Mouse (Mus musculus) spleen, postnatal 4 days (tissue): ENCODE results near the gene Enoph1.

ENCODE experiments used
- DNase-seq, 2 experiments: peaks; one replicate each; pipeline ENCODE4 v3.0.0; 2022; ENCODE audit warnings: low spot score in 2 of 2

The Enoph1 gene

DNA sequence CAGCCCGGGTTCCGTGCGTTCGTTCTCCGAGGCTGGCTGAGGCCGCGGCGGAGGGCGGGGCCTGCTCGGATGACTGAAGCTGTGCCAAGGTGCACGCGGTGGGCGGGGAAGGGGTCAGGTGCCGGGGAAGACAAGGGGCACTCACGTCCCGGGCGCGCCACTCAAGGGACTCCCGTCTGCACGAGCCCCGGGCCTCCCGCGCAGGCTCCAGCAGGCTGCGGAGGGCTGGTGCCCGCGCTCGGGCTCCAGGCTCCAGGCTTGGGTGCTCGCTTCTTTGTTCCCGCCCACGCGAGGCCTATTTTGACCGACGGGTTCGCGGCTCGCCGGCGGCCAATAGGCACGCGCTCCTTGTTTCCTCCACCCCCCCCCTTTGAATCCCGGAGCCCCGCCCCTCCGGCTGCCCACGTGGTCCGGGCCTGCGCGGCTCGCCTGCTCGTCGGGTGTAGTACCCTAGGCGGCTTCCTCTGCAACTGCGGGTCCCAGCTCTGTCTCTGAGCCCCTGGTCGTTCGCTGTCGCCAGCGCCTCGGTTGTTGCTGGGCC lies at the start of gene Enoph1, which contains the start of gene Hnrnpdl:
Gene Enoph1, plus strand, starts transcription at position 384 of the 541 bp plus-strand sequence.
Gene Hnrnpdl, minus strand, starts transcription at position 63 of the 541 bp plus-strand sequence.
- peak; percentile 93 to 96 for DNase-seq

DNA sequence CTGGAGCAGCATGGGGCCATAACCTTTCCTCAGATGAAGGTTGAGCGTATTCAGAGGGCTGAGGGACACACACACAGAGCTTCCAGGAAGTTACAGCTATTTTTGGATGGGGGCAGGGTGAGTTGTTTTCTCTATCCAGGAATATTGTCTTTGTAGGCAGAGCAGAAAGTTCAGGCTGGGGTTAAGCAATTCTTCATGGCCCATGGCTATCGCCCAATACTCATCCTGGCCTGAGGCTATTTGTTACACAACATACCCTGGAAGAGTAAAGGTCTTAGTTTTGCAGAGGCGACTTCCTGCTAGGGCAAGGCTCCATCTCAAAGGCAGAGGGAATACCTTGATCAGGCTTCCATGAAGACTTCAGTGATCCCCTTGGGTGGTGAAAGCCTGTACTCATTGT lies 45.6 kb upstream of the Enoph1 start:
- no peak for DNase-seq

DNA sequence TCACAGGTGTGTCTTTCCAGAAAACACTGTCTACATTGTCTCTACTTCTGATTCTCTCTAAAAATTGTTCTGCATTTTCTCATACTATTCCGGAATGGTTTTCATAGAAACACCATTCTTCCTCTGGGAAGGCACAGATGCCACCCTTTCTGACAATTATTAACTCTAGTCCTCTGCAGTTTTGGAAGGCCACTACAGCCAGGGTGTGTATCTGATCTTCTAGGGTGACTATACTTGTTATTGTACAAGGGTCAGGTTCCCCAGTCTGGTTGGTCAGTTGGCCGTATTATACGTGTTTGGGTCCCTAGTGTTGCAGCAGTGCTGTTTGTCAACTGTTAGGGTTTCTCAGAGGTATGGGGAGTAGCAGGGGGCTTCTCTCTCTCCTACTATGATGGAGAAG lies 45.1 kb upstream of the Enoph1 start:
- DNase-seq, result no peak

DNA sequence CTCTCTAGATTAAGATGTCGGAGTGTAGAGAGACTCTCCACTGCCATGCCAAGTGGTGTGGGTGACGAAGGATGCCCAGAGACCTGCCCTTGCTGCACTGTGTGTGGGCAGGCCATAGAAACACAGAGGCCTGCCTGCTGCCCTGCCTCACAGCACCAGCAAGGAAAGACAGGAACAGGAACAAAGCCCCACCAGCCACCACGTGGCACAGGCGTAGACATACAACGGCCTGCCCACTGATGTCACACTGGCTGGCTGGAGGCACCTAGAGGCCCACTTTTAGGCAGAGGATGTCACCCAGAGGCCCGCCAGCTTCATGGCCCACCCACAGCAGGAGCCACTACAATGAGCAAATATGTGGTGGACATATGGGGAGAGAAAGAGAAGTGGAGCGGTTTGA lies 39.7 kb upstream of the Enoph1 start:
- no peak for DNase-seq

DNA sequence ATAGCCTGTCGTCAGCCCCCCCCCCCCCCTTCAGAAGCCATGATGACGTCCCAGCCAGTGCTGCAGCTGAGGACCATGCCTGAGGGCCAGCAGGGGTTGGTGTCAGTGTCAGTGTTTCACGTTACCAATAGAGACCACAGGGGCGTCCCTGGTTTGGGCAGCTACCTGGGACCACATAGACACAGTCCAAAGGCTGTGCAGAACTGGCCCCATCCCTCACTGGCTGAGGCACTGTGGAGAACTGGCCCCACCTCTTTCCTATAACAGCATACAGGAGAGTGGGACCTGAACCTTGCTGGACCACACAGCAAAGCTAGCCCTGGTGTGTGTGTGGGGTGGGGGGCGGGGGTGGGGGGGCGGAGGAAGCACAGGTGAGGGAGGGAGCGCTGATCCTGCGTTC lies 39.3 kb upstream of the Enoph1 start:
- DNase-seq, result no peak

DNA sequence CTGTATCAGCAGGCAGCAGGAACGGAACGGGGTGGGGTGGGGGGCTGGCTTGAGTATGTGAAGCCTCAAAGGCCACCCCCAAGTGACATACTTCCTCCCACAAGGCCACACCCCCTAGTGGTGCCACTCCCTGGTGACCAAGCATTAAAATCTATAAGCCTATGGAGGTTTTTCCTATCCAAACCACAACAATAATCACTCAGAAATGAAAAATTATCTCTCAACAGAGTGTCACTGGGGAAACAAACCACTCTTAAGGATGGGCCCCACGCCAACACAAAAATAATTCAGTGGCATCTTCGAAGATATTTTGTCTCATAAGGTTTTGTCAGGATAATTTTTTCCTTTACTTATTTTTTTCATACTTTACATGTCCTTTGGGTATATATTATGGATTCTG lies 35.9 kb upstream of the Enoph1 start:
- no peak for DNase-seq

DNA sequence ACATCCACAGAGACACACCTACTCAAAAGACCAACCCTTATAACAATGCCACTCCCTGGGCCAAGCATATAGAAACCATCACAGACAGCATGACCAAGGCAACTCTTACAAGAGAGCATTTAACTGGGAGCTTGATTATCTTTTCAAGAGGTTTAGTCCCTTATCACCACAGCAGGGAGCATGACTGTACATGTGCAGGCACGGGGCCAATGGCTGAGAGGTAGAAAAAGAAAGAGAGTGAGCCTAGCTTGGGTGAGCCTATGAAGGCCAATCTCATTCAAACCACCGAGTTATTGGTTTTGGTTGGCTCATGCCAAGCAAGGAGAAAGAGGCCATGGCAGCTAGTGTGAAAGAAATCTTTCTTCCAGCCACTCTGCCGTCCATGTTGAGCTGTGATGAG lies 34.4 kb upstream of the Enoph1 start:
- peak in 1 of 2 experiments; percentile 34 for DNase-seq

DNA sequence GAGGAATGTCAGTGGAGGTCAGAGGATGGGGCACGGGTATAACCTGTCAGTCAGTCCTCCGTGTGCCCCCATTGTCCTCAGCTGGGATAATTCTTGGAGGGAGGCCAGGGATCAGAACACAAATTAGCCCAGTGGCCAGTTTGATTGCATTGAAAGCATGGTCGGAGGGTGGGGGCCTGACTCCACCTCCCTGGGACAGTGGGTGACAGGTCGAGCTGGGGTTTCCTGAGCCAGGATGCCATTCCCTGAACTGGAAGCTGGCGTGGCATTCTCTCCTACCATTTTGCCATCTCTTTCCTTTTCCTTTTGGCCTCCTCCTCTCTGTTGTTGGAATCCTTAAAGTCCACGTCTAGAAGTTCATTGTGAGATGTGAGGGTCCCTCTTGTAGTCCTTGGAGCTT lies 33.9 kb upstream of the Enoph1 start:
- no peak for DNase-seq

DNA sequence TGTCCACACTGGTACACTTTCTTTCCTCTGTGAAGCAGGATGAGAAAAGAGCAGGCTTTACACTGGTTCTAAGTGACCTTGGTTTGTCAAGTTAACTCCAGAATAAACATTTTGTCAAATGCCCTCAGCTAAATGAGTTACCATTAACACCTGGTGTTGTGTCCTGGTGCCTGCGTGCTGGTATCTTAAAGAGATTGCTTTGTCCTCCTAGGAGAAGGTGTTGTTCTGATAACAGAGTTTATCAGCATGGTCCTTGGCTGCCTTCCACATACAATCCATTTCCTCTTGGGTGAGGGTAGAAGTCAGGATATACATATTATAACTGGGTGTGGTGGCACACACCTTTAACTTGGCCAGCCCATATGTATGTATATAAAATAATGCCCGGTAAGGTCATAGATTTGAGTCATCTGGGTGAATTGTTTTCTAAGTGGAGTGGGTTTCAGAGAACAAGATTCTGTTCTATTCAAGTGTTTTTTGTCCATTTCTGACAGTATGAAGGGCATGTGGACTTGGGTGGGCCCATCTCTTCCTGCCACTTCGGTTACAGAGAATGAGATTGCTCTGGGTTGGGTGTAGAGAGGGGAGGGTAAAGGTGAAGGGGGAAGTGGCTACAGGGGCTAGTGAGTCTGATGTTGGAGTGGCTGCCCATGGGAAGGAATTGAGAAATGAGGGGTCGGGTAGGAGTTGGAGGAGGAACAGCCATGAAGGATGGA lies 33.3 kb upstream of the Enoph1 start:
- no peak for DNase-seq

DNA sequence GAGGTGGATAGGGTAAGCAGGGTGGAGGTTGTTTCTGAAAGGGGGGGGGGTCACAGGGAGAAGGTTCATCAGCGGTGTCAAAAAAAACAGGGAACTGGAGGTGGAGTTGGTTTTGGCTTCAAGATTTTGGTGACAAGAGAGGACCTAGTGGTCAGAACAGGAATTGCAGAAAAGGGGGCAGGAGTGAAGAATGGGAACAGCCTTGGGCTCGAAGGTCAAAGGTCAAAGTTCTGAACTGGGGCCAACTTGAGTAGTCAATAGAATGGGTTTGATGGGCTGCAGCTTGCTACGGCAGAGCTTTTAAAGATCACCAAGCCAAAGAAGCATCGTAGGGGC lies 32.8 kb upstream of the Enoph1 start:
- no peak for DNase-seq

DNA sequence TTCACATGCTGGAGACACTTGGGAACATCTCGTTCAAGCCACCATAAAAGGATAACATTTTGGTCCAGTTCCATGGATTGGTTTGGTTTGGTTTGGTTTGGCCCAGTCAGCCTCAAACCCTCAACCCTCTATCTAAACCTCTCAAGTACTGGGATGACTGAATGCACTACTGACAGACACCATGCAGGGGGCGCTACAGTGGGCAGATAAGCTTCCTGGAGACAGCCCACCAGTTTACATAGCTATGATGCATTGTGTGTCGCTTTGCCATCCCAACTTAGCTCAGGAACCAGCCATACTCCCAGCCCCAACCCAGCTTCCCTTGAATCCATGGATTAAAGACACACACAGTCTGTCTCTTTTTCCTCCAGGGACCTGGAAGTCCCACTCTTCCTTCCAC lies 31.3 kb upstream of the Enoph1 start:
- DNase-seq, result no peak

DNA sequence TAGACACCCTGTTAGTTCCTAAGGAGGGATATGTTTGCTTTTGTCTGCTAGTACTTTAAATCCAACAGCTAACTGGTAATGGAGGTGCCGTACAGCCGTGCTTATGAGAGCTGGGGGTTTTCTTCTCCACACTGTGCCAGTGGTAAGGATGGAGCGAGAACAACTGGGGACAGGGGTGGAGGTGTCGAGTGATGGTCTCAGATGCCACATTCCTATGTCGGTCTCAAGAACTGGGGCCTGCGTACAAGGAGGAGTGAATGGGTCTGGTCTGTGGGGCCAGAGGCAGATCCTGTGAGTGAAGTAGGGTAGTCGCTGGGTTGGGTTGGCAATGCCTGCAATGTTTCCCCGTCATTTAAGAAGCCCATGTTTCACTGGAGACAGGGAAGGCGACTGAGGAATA lies 27.2 kb upstream of the Enoph1 start:
- no peak for DNase-seq

DNA sequence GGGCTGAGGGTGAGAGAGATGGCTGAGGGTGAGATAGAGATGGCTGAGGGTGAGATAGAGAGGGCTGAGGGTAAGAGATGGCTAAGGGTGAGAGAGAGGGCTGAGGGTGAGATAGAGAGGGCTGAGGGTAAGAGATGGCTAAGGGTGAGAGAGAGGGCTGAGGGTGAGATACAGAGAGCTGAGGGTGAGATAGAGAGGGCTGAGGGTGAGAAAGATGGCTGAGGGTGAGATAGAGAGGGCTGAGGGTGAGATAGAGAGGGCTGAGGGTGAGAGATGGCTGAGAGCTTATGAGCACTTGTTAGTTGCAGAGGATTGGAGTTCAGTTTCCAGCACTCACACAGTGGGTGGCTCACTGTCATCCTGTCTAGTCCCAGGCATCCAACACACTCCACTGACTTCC lies 19.7 kb upstream of the Enoph1 start:
- no peak for DNase-seq

DNA sequence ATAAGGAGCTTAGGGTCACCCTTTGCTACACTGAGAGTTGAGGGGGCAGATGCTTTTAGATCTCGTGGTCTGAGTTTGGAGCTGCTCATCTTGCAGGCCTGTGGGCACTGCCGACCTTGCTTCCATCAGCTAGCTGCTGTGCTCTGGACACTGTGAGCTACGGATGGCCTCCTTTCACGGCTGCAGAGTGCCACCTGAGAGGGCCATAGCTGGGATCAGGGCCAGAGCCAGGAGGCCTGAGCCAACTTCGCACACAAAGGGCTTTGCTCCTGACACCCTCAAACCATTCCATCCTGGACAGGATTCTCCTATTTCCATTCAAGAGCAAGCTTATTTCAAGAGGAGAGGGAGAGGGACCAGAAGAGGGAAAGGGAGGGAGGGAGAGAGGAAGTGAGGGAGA lies 15.4 kb upstream of the Enoph1 start:
- DNase-seq, result no peak

DNA sequence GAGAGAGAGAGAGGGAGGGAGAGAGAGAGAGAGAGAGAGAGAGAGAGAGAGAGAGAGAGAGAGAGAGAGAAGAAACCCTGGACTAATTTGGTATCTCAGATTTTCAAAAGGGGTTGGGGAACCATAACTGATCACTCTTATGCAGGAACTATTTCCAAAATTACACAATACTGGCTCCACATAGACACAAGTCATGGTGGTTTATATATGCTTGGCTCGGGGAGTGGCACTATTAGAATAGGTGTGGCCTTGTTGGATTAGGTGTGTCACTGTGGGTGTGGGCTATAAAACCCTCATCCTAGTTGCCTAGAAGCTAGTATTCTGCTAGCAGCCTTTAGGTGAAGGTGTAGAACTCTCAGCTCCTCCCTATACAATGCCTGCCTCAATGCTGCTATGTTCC lies 14.9 kb upstream of the Enoph1 start:
- DNase-seq, result no peak

DNA sequence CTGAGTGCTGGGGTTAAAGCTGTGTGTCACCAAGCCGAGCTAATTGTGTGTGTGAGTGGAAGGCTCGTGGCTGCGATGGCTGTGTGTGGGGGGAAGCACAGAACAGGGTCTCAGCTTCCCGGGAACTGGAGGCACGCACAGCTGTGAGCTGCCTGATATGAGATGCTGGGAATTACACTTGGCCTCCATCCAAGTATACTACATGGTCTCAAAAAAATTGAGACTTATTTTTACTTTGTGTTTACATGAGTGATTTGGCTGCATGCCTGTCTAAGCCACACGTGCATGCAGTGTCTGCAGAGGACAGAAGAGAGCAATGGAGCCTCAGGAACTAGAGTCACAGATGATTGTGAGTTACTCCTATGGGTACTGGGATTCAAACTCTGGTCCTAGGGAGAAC lies 9.7 kb upstream of the Enoph1 start:
- DNase-seq, result no peak

DNA sequence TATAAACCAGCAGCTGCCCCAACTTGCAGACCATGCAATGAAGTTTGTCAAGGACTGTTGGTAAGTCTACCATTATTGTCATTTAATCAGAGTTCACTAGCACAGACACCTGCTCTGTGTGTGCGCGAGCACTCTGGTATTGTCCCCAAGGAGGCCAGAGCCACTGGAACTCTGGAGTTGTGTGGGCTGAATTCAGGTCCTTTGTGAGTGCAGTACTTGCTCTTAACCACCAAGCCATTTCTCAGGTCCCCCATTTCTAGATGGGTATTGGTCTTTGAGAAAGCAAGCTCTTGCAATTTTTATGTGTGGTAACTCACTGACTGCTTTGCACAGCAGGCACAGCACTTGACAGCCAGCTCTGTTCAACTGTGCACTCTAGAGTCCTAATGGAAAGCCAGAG lies 7.7 kb upstream of the Enoph1 start:
- DNase-seq, result no peak

DNA sequence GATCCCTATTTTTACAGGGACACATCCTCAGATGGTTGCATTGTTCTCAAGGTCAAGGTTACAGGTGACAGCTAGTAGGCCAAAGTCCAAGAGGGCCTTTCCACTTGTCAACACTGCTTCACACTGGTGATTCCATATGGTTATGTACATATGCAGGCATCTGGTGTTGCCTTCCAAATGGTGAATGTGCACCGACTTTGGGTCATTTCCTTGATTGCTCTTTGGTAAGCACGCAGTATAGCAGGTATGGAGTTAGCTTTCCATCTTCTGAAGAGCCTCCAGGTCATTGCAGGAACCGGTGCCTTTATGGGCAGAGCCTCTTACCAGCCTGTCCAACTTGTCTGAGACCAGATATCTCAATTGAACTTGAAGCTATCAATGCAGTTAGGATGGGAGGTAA lies 7.1 kb upstream of the Enoph1 start:
- DNase-seq, result no peak

DNA sequence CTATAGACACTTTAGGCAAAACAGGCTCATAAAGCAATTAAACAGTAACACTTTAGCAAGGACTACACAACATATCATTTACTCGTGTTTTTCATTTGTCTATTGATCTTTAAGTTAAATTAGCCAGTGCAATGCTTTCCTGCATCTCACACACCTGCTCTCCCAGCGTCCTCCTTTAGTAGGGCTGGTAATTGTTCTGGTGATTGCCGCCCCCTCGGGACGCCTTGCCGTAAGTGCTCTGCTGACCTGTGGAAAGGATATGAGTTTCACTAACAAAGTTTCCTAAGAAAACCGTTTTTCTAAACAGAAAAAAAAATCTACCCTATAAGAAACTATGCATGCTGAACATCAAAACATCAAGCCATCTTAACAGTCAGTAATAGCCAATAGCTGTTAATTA lies 3.8 kb upstream of the Enoph1 start:
- no peak for DNase-seq

DNA sequence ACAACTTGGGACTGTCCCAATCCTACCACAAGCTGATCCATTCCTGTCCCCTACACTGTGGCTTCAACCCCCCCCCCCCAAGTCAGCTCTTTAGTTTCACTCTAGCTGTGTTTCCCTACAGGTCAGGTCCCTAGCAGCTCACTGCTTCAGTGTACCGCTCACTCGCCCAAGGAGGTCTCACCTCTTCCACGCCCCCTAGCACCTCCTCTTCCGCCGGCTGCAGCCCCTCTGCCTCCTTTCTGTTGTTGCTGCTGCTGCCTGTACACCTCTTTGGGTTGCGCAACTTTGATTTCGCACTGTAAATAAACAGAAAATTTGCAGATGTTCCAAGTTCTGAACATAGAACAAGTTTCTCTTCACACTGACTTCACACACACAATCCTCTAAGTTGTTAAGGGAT lies 3.1 kb upstream of the Enoph1 start:
- DNase-seq, result no peak

DNA sequence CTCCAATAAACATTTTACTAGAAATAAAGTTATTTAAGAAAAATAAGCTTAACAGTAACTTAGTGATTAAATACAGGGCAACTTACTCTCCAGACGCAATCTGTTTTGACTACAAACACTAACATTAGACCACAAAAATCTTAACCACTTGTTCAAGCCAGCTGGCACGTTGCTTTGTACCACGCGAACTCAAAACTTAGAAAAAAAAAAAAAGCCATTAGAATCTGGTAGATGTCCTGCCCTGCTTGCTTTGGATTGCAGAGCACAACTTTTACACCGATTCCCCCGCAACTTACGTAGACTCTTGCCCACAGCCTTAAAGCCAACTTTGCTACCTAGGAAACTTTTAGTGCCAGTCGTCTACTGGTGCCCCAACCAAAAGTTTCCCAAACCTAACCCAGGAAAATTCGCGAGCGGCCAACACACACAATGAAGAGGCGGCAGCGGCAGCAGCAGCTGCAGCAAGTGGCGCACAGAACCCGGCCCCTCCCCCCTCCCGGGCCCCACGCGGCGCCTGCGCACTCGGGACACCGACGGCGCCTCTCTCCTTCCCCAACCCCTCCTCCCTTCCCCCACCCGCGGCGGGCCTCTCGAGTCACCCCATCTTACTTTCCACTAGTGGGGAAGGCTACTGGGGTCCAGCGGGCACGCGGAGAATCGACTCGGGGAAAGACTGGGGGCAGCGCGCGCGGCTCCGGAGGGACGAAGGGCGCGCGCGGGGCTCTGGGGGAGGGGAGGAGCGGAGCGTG lies 1.6 kb upstream of the Enoph1 start:
- peak; percentile 90 to 96 for DNase-seq

DNA sequence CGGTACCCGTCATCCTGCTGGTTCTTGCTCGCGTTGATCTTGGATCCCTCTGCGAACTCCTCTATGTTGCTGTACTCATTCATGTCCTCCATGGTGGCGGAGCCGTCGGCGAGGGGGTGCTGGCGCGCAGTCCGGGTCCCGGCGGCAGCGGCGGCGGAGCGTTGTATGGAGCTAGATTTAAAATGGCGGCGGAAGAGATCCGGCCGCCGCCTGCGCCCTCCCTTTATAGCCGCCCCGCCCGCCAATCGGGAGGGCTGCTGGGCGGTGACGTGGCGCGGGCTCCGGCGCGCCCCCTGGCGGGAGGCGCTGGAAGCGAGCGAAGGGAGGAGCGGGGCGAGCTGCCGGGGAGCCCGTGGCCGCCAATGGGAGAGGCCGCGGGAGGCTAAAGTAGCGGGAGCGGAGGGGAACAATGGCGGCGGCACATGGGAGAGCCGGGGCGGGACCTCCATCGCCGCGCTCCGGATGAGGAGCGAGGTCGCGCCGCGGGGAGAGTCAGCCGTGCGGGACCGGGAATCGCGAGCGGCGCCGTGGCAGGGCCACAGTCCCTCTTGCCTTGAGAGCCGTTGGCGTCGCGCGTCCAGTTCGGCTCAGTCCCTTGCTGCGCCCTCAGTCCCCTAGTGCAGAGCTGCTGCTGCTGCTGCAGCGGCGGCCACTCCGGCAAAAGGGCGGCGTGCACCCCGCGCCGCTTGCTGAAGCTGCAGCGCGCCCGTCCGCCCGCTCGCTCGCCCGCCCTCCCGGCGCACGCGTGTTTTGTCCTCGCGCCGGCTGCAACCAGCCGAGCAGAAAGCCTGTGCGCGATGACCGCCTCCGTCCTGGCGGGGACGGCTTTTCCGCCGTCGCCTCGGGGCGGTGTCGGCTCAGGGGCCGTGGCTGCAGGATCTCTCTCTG lies 827 bp upstream of the Enoph1 start:
- peak; percentile 98 to 100 for DNase-seq
